Mouse (Mus musculus) stomach, embryonic 15.5 days (tissue): ENCODE measurements around the gene Mcmbp. TPM values are rescaled to one million over a fixed set of nuclear protein-coding genes. Genes with fewer than 3 reads are reported as not detected.

Experiments used
- ATAC-seq: fragments of 200-750 bp; cut with Nextera tagmentation; 2 replicates; pipeline ENCODE4 v1.8.0; 2017; ENCODE audit warnings: low read depth, moderate number of reproducible peaks, moderate TSS enrichment; ENCODE audit not compliant: insufficient read depth, low FRiP score
- H3K27ac ChIP-seq: fragments of 300-500 bp; sonication (generic); 2 replicates; pipeline ENCODE4 v1.5.1; 2015; ENCODE audit warnings: mild to moderate bottlenecking, inconsistent platforms
- H3K27me3 ChIP-seq: fragments of 300-500 bp; sonication (generic); replicated peaks from 2 replicates; pipeline ENCODE4 v1.6.1; 2015; ENCODE audit warnings: inconsistent platforms
- H3K36me3 ChIP-seq: fragments of 300-500 bp; sonication (generic); 2 replicates; pipeline ENCODE4 v1.6.1; 2015; ENCODE audit warnings: inconsistent platforms
- H3K4me1 ChIP-seq: fragments of 300-500 bp; sonication (generic); 2 replicates; pipeline ENCODE4 v1.6.1; 2015; ENCODE audit warnings: inconsistent platforms
- H3K4me2 ChIP-seq: fragments of 300-500 bp; sonication (generic); 2 replicates; pipeline ENCODE4 v1.6.1; 2015; ENCODE audit warnings: mild to moderate bottlenecking, inconsistent platforms
- H3K4me3 ChIP-seq: fragments of 300-500 bp; sonication (generic); replicated peaks from 2 replicates; pipeline ENCODE4 v1.5.1; 2015; ENCODE audit warnings: inconsistent platforms
- H3K9ac ChIP-seq: fragments of 300-500 bp; sonication (generic); 2 replicates; pipeline ENCODE4 v1.6.1; 2015; ENCODE audit warnings: inconsistent platforms
- H3K9me3 ChIP-seq: fragments of 300-500 bp; sonication (generic); 2 replicates; pipeline ENCODE4 v1.6.1; 2016; ENCODE audit warnings: inconsistent platforms
- WGBS: fragments of 180-500 bp; shearing (Covaris S2); methylation state at CpG from one replicate; pipeline ENCODE4 v1.1.7; 2015; 5-methylcytosine and 5-hydroxymethylcytosine counted together
- polyA plus RNA-seq: library from polyadenylated mRNA; unstranded; fragments of >200 nt; fragmentation: Nextera tagmentation; extraction: Ambion mirVana; gene quantifications from 2 replicates; pipeline ENCODE4 v1.2.1, GENCODE M21; 2015

Gene Mcmbp
- polyA plus RNA-seq, 1 experiment from 2014 or later: 60.9 TPM

GRCm38 (mm10) chr7:128744684-128745485, 4.6 kb upstream of the Mcmbp start, which contains the start of gene Sec23ip:
Sec23ip (plus strand) TSS chr7:128744943.
- Histone ChIP-seq H3K9ac (peak within 1 kb of the TSS; percentile 94), H3K36me3 (no peaks in the 10 kb centered on the region), H3K4me3 (peak within 1 kb of the TSS; percentile 99), H3K4me1 (peaks cover 19% of the 10 kb centered on the region), H3K9me3 (no peaks in the 10 kb centered on the region), H3K27me3 (no peaks in the 10 kb centered on the region), H3K4me2 (peak within 1 kb of the TSS; percentile 86), H3K27ac (peak within 1 kb of the TSS; percentile 66; the same call in 1 of the 2 replicates)
- peak; percentile 79 for ATAC-seq
- under 1% methylated on average over 55 of the region's 55 CpGs for WGBS

- 52% methylated on average over 2 of the region's 2 CpGs for WGBS
- no peak overlapping the region for H3K27ac ChIP-seq
- H3K9me3 ChIP-seq: no peaks in the 10 kb centered on the region
- no peaks in the 10 kb centered on the region for H3K36me3 ChIP-seq
- peak overlapping the region; percentile 86; the same call in 1 of the 2 replicates for H3K4me2 ChIP-seq
- no peaks in the 10 kb centered on the region for H3K27me3 ChIP-seq
- no peak for ATAC-seq
- peaks cover 19% of the 10 kb centered on the region for H3K4me1 ChIP-seq
- peak overlapping the region; percentile 99; the same call in 1 of the 2 replicates for H3K4me3 ChIP-seq
- no peak overlapping the region for H3K9ac ChIP-seq
Measured at GRCm38 (mm10) chr7:128743898-128744297, 3.6 kb upstream of the Mcmbp start.

GRCm38 (mm10) chr7:128739462-128740277, 625 bp downstream of the Mcmbp start:
- peak overlapping the region; percentile 98 for H3K9ac ChIP-seq
- peak overlapping the region; percentile 88 for H3K27ac ChIP-seq
- no peaks in the 10 kb centered on the region for H3K9me3 ChIP-seq
- peaks cover 12% of the 10 kb centered on the region for H3K4me1 ChIP-seq
- peak overlapping the region; percentile 76 for H3K4me2 ChIP-seq
- peak overlapping the region; percentile 98 for H3K4me3 ChIP-seq
- H3K27me3 ChIP-seq: no peaks in the 10 kb centered on the region
- WGBS: under 1% methylated on average over 55 of the region's 80 CpGs
- ATAC-seq: peak; percentile 15; the same call in 1 of the 2 replicates
- peaks cover 1% of the 10 kb centered on the region; the same call in 1 of the 2 replicates for H3K36me3 ChIP-seq

GRCm38 (mm10) chr7:128739116-128739461, 1.2 kb downstream of the Mcmbp start:
- ATAC-seq: no peak
- 1% methylated on average over 15 of the region's 15 CpGs for WGBS
- H3K9ac ChIP-seq: peak overlapping the region; percentile 98
- H3K4me3 ChIP-seq: peak overlapping the region; percentile 98
- peaks cover 3% of the 10 kb centered on the region; the same call in 1 of the 2 replicates for H3K36me3 ChIP-seq
- peak overlapping the region; percentile 76 for H3K4me2 ChIP-seq
- H3K9me3 ChIP-seq: no peaks in the 10 kb centered on the region
- H3K4me1 ChIP-seq: peaks cover 12% of the 10 kb centered on the region
- H3K27ac ChIP-seq: no peak overlapping the region
- no peaks in the 10 kb centered on the region for H3K27me3 ChIP-seq

GRCm38 (mm10) chr7:128738041-128738440, 2.3 kb downstream of the Mcmbp start:
- H3K4me3 ChIP-seq: peak overlapping the region; percentile 98; the same call in 1 of the 2 replicates

GRCm38 (mm10) chr7:128731585-128731984, 8.7 kb downstream of the Mcmbp start:
- 59% methylated on average over 2 of the region's 2 CpGs for WGBS
- peak; percentile 72 for ATAC-seq
- Histone ChIP-seq H3K9me3 (no peaks in the 10 kb centered on the region), H3K27me3 (no peaks in the 10 kb centered on the region), H3K27ac (no peak overlapping the region), H3K4me2 (no peak overlapping the region), H3K4me3 (no peak overlapping the region), H3K4me1 (peaks cover 6% of the 10 kb centered on the region; the same call in 1 of the 2 replicates), H3K9ac (no peak overlapping the region), H3K36me3 (peaks cover 3% of the 10 kb centered on the region; the same call in 1 of the 2 replicates)

More at GRCm38 (mm10) chr7:128738041-128738440, 2.3 kb downstream of the Mcmbp start:
- Histone ChIP-seq H3K4me2 (peak overlapping the region; percentile 76), H3K27me3 (no peaks in the 10 kb centered on the region), H3K9ac (no peak overlapping the region), H3K27ac (no peak overlapping the region), H3K4me1 (peaks cover 12% of the 10 kb centered on the region), H3K9me3 (no peaks in the 10 kb centered on the region), H3K36me3 (peaks cover 3% of the 10 kb centered on the region; the same call in 1 of the 2 replicates)
- 45% methylated on average over 5 of the region's 5 CpGs for WGBS
- no peak for ATAC-seq

- no peak overlapping the region for H3K9ac ChIP-seq
- no peak overlapping the region for H3K4me2 ChIP-seq
- H3K27ac ChIP-seq: no peak overlapping the region
- H3K4me1 ChIP-seq: peaks cover 11% of the 10 kb centered on the region; the same call in 1 of the 2 replicates
- no peaks in the 10 kb centered on the region for H3K27me3 ChIP-seq
- no peak for ATAC-seq
- H3K36me3 ChIP-seq: no peaks in the 10 kb centered on the region
- WGBS: 64% methylated on average over 10 of the region's 10 CpGs
- H3K4me3 ChIP-seq: no peak overlapping the region
- no peaks in the 10 kb centered on the region for H3K9me3 ChIP-seq
Measured at GRCm38 (mm10) chr7:128728738-128729137, 11.6 kb downstream of the Mcmbp start.

- no peaks in the 10 kb centered on the region for H3K27me3 ChIP-seq
- H3K4me3 ChIP-seq: no peak overlapping the region
- ATAC-seq: no peak
- 50% methylated on average over 5 of the region's 5 CpGs for WGBS
- H3K4me2 ChIP-seq: no peak overlapping the region
- no peaks in the 10 kb centered on the region for H3K9me3 ChIP-seq
- peaks cover 11% of the 10 kb centered on the region; the same call in 1 of the 2 replicates for H3K4me1 ChIP-seq
- H3K27ac ChIP-seq: no peak overlapping the region
- no peak overlapping the region for H3K9ac ChIP-seq
- H3K36me3 ChIP-seq: 0 out of 2 replicates have a peak, but pooled peaks cover 5% of the 10 kb centered on the region
Measured at GRCm38 (mm10) chr7:128727701-128728100, 12.6 kb downstream of the Mcmbp start.

GRCm38 (mm10) chr7:128726999-128727398, 13.3 kb downstream of the Mcmbp start:
- Histone ChIP-seq H3K9me3 (no peaks in the 10 kb centered on the region), H3K27ac (no peak overlapping the region), H3K4me1 (peaks cover 10% of the 10 kb centered on the region; the same call in 1 of the 2 replicates), H3K4me3 (no peak overlapping the region), H3K27me3 (no peaks in the 10 kb centered on the region), H3K4me2 (no peak overlapping the region), H3K9ac (no peak overlapping the region), H3K36me3 (peaks cover 5% of the 10 kb centered on the region; the same call in 1 of the 2 replicates)
- ATAC-seq: no peak
- WGBS: 77% methylated on average over 10 of the region's 10 CpGs

GRCm38 (mm10) chr7:128725189-128725588, 15.1 kb downstream of the Mcmbp start:
- peaks cover 8% of the 10 kb centered on the region; the same call in 1 of the 2 replicates for H3K36me3 ChIP-seq
- no peak overlapping the region for H3K27ac ChIP-seq
- no peaks in the 10 kb centered on the region for H3K9me3 ChIP-seq
- no peak for ATAC-seq
- H3K4me3 ChIP-seq: no peak overlapping the region
- H3K27me3 ChIP-seq: no peaks in the 10 kb centered on the region
- WGBS: 84% methylated on average over 9 of the region's 9 CpGs
- H3K9ac ChIP-seq: no peak overlapping the region
- H3K4me2 ChIP-seq: no peak overlapping the region
- H3K4me1 ChIP-seq: 0 out of 2 replicates have a peak, but pooled peaks cover 4% of the 10 kb centered on the region

GRCm38 (mm10) chr7:128724761-128725160, 15.5 kb downstream of the Mcmbp start:
- Histone ChIP-seq H3K9me3 (no peaks in the 10 kb centered on the region), H3K4me3 (no peak overlapping the region), H3K27ac (no peak overlapping the region), H3K4me2 (no peak overlapping the region), H3K27me3 (no peaks in the 10 kb centered on the region), H3K36me3 (peaks cover 10% of the 10 kb centered on the region; the same call in 1 of the 2 replicates), H3K9ac (no peak overlapping the region), H3K4me1 (0 out of 2 replicates have a peak, but pooled peaks cover 4% of the 10 kb centered on the region)
- 34% methylated on average over 4 of the region's 4 CpGs for WGBS
- ATAC-seq: peak; percentile 81
